Mouse (Mus musculus) layer of hippocampus, adult 8-10 months (tissue): ENCODE measurements at regions not wholly inside any gene's neighbourhood (a gene's known extent, or its start where the extent isn't known, plus 50 kb on each side); places are given as distances from the start of the nearest gene placed in this dataset.
A peak's percentile ranks its signal among the peaks of the same experiment; 100 is the strongest.

Source experiments
- DNase-seq, 2 experiments: peaks; one replicate each; pipeline ENCODE4 v3.0.0; 2022; ENCODE audit warnings: low spot score in 2 of 2

DNA sequence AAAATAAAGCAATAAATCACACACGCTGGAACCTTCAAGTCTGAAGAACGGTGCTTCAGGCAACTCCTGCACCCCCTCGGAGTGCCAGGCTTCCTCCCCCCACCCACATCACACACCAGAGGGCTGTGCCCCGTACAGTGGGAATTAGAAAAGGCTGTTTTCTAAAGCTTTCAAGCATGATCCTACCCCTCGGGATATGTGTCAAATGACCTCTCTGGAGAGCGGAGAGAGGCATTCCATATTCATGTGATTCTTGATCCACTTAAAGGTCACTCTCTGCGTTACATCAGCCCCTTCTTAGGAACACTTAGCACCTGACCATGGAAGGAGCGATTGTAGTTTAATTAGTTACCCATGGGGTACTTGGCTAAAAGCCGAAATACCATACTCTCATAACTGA, 119.1 kb upstream of the Slc24a5 start:
- no peak for DNase-seq

DNA sequence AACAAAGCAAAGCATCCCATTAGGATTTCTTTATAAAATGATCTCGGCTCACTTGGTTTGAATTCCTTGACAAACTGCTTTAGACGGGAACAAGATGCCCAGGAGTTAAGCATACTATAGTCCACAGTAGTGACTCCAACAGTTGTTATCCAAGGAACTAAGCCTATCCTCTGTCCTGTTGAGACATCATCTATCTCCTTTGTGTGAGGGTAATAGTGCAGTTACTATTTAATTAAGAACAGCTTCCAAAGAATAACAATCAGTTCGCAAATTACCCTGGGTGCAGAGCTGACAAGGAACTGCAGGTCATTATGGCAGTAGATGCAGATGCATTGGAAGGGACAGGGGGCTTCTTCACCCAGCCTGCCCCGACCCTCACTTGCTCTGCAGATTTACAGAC, 115.7 kb upstream of the Slc24a5 start:
- no peak for DNase-seq

GRCm38 (mm10) chr2:124953015-124953414, 114.9 kb upstream of the Slc24a5 start:
- no peak for DNase-seq

GRCm38 (mm10) chr2:124955843-124956242, 112.1 kb upstream of the Slc24a5 start:
- no peak for DNase-seq

DNA sequence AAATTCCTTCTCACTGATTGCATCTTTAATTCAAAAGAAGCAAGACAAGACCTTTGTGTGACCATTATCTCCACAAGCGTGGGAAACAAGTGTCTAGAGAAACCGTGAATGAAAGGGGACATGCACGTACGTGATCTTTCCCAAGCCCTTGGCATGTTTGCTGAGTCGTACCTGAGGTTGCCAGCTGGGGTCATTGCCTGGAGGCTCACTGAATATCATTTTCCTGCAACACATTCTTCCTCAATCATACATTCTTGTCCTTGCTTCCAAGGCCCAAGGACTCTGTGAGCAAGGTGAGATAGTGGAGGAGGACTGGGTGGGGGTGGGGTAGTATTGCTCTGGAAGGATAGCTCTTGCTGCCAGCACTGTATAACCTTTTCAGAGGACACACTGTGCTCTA, 108.5 kb upstream of the Slc24a5 start:
- no peak for DNase-seq

GRCm38 (mm10) chr2:124971826-124972749, 95.8 kb upstream of the Slc24a5 start:
- DNase-seq, result no peak

GRCm38 (mm10) chr2:124975106-124975505, 92.8 kb upstream of the Slc24a5 start:
- peak in 1 of 2 experiments; percentile 13 for DNase-seq

DNA sequence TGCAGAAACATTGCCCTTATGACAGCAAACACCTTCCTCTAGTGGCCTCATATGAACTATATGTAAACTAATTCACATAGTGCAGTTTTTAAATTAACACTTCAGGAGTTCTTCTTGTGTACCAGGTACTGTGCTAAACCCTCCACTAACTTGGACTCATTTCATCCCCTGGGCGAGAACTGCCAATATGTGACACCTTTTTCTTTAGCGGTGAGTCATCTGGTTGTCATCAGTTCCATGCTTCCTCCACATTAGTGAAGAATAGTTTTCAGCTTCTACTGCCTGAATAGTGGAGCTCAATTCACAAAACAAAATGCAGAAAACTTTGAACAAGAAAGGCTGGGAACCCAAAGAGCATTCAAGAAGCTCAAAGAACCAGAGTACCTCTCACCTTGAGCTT, 76.9 kb upstream of the Slc24a5 start:
- DNase-seq, result no peak

- no peak for DNase-seq
These were observed 52.9 kb upstream of the Slc24a5 start for GRCm38 (mm10) chr2:125015007-125015406.

- no peak for DNase-seq
These were observed 51.0 kb upstream of the Slc24a5 start for GRCm38 (mm10) chr2:125016946-125017345.
